Mouse (Mus musculus) MEL (cell line): ENCODE measurements around the gene Plxnd1. TPM values are rescaled to one million over a fixed set of nuclear protein-coding genes. Genes with fewer than 3 reads are reported as not detected.
A peak's percentile ranks its signal among the peaks of the same experiment; 100 is the strongest.

Experiments
- DNase-seq: peaks from one replicate; pipeline ENCODE4 v3.0.0; 2011; ENCODE audit warnings: low read depth, low spot score
- H3K27ac ChIP-seq: 2 replicates; pipeline ENCODE4 v1.5.1; 2012; ENCODE audit warnings: low read depth, mild to moderate bottlenecking, control low read depth, low read length, moderate library complexity; ENCODE audit not compliant: control insufficient read depth
- H3K27me3 ChIP-seq, 2 experiments: fragments of 150-350 bp in 1 of 2; sonication (generic) in 1 of 2; 2 replicates each; pipeline ENCODE4 v1.6.1; 2012; ENCODE audit warnings: low read length in 2 of 2, mild to moderate bottlenecking in 2 of 2, improper control_type of control experiment in 1 of 2, moderate library complexity in 1 of 2; ENCODE audit not compliant: insufficient read depth in 2 of 2, control insufficient read depth in 1 of 2
- H3K36me3 ChIP-seq, 2 experiments: 2 replicates each; pipeline ENCODE4 v1.6.1; 2012 to 2014; ENCODE audit warnings: low read length in 2 of 2, improper control_type of control experiment in 1 of 2, inconsistent platforms in 1 of 2, mild to moderate bottlenecking in 1 of 2; ENCODE audit not compliant: insufficient read depth in 2 of 2, control insufficient read depth in 1 of 2
- H3K4me1 ChIP-seq, 2 experiments: fragments of 150-350 bp in 1 of 2; sonication (generic) in 1 of 2; 2 replicates each; pipeline ENCODE4 v1.6.1; 2012; ENCODE audit warnings: low read length in 2 of 2, improper control_type of control experiment in 1 of 2, mild to moderate bottlenecking in 1 of 2; ENCODE audit not compliant: insufficient read depth in 2 of 2, control insufficient read depth in 1 of 2
- H3K4me3 ChIP-seq, 2 experiments: fragments of 150-350 bp in 1 of 2; sonication (generic) in 1 of 2; 2 replicates each; pipeline ENCODE4 v1.5.1; 2012; ENCODE audit warnings: low read depth in 2 of 2, low read length in 2 of 2, mild to moderate bottlenecking in 2 of 2, moderate library complexity in 2 of 2, control low read depth in 1 of 2, improper control_type of control experiment in 1 of 2; ENCODE audit not compliant: control insufficient read depth in 1 of 2, insufficient read depth in 1 of 2
- H3K79me2 ChIP-seq: 2 replicates; pipeline ENCODE4 v1.6.1; 2012; ENCODE audit warnings: mild to moderate bottlenecking, low read length, moderate library complexity; ENCODE audit not compliant: control insufficient read depth, poor library complexity, insufficient read depth
- H3K9ac ChIP-seq: 2 replicates; pipeline ENCODE4 v1.6.1; 2012; ENCODE audit warnings: low read depth, mild to moderate bottlenecking, control low read depth, low read length, moderate library complexity; ENCODE audit not compliant: control insufficient read depth, poor library complexity, severe bottlenecking
- H3K9me3 ChIP-seq: fragments of 150-350 bp; sonication (generic); replicated peaks from 2 replicates; pipeline ENCODE4 v1.6.1; 2012; ENCODE audit warnings: mild to moderate bottlenecking, low read length, improper control_type of control experiment, moderate library complexity; ENCODE audit not compliant: insufficient read depth
- CTCF ChIP-seq, 3 experiments: IDR thresholded peaks in 2 of 3; conservative IDR thresholded peaks in 1 of 3; 2 replicates each; pipeline ENCODE4 v1.5.1; 2011 to 2012; ENCODE audit warnings: low read length in 3 of 3, low read depth in 2 of 3, mild to moderate bottlenecking in 2 of 3, improper control_type of control experiment in 1 of 3, inconsistent platforms in 1 of 3, mixed read lengths in 1 of 3, moderate library complexity in 1 of 3; ENCODE audit not compliant: control insufficient read depth in 1 of 3, insufficient read depth in 1 of 3, poor library complexity in 1 of 3, severe bottlenecking in 1 of 3
- E2F4 ChIP-seq: IDR thresholded peaks from 2 replicates; pipeline ENCODE4 v1.6.1; 2011; ENCODE audit warnings: low read depth, low read length, improper control_type of control experiment, borderline replicate concordance
- EP300 ChIP-seq, 2 experiments: IDR thresholded peaks; 2 replicates each; pipeline ENCODE4 v1.6.1; 2011; ENCODE audit warnings: improper control_type of control experiment in 2 of 2, low read length in 2 of 2, low read depth in 1 of 2, mild to moderate bottlenecking in 1 of 2
- ETS1 ChIP-seq: IDR thresholded peaks from 2 replicates; pipeline ENCODE4 v1.6.1; 2012; ENCODE audit warnings: low read depth, mild to moderate bottlenecking, inconsistent platforms, low read length, improper control_type of control experiment, moderate library complexity
- GABPA ChIP-seq: IDR thresholded peaks from 2 replicates; pipeline ENCODE4 v1.6.1; 2012; ENCODE audit warnings: low read depth, mild to moderate bottlenecking, inconsistent platforms, low read length, improper control_type of control experiment, moderate library complexity
- JUND ChIP-seq: IDR thresholded peaks from 2 replicates; pipeline ENCODE4 v1.6.1; 2011; ENCODE audit warnings: low read depth, mild to moderate bottlenecking, improper control_type of control experiment, low read length
- MAX ChIP-seq: IDR thresholded peaks from 2 replicates; pipeline ENCODE4 v1.6.1; 2011; ENCODE audit warnings: low read length, improper control_type of control experiment
- MAZ ChIP-seq: IDR thresholded peaks from 2 replicates; pipeline ENCODE4 v1.6.1; 2012; ENCODE audit warnings: low read depth, mild to moderate bottlenecking, inconsistent platforms, low read length, improper control_type of control experiment
- MXI1 ChIP-seq: IDR thresholded peaks from 2 replicates; pipeline ENCODE4 v1.6.1; 2011; ENCODE audit warnings: mild to moderate bottlenecking, low read depth, low read length, improper control_type of control experiment
- MYB ChIP-seq: IDR thresholded peaks from 2 replicates; pipeline ENCODE4 v1.6.1; 2011; ENCODE audit warnings: mild to moderate bottlenecking, low read depth, low read length, improper control_type of control experiment
- NELFE ChIP-seq: IDR thresholded peaks from 2 replicates; pipeline ENCODE4 v1.6.1; 2011; ENCODE audit warnings: low read depth, low read length, improper control_type of control experiment
- NRF1 ChIP-seq: IDR thresholded peaks from 2 replicates; pipeline ENCODE4 v1.6.1; 2014; ENCODE audit warnings: low read depth, mild to moderate bottlenecking, inconsistent platforms, low read length, improper control_type of control experiment, moderate library complexity; ENCODE audit not compliant: poor library complexity, insufficient read depth, severe bottlenecking
- POLR2A ChIP-seq, 2 experiments: IDR thresholded peaks; 2 replicates each; pipeline ENCODE4 v1.6.1; 2011 to 2012; ENCODE audit warnings: low read length in 2 of 2, mild to moderate bottlenecking in 2 of 2, control low read depth in 1 of 2, improper control_type of control experiment in 1 of 2, low read depth in 1 of 2, moderate library complexity in 1 of 2; ENCODE audit not compliant: control insufficient read depth in 1 of 2, insufficient read depth in 1 of 2, poor library complexity in 1 of 2
- POLR2AphosphoS2 ChIP-seq: IDR thresholded peaks from 2 replicates; pipeline ENCODE4 v1.6.1; 2011; ENCODE audit warnings: low read length, improper control_type of control experiment
- POLR2AphosphoS5 ChIP-seq: IDR thresholded peaks from 2 replicates; pipeline ENCODE4 v1.6.1; 2012; ENCODE audit warnings: low read depth, borderline replicate concordance, mild to moderate bottlenecking, inconsistent platforms, low read length, moderate library complexity, mixed read lengths
- RCOR1 ChIP-seq: IDR thresholded peaks from 2 replicates; pipeline ENCODE4 v1.6.1; 2012; ENCODE audit warnings: low read depth, mild to moderate bottlenecking, inconsistent platforms, low read length, improper control_type of control experiment
- SIN3A ChIP-seq: IDR thresholded peaks from 2 replicates; pipeline ENCODE4 v1.6.1; 2012; ENCODE audit warnings: low read length, improper control_type of control experiment, inconsistent platforms
- TAL1 ChIP-seq: IDR thresholded peaks from 2 replicates; pipeline ENCODE4 v1.6.1; 2012; ENCODE audit warnings: mild to moderate bottlenecking, inconsistent platforms, low read length, moderate library complexity, mixed read lengths
- TBP ChIP-seq: IDR thresholded peaks from 2 replicates; pipeline ENCODE4 v1.8.0; 2011; ENCODE audit warnings: low read depth, low read length, improper control_type of control experiment
- TCF12 ChIP-seq: IDR thresholded peaks from 2 replicates; pipeline ENCODE4 v1.6.1; 2014; ENCODE audit warnings: low read depth, mild to moderate bottlenecking, inconsistent platforms, low read length, improper control_type of control experiment, moderate library complexity
- UBTF ChIP-seq: IDR thresholded peaks from 2 replicates; pipeline ENCODE4 v1.6.1; 2012; ENCODE audit warnings: low read depth, mild to moderate bottlenecking, inconsistent platforms, low read length, improper control_type of control experiment, moderate library complexity, borderline replicate concordance; ENCODE audit not compliant: insufficient read depth
- USF1 ChIP-seq: IDR thresholded peaks from 2 replicates; pipeline ENCODE4 v1.6.1; 2014; ENCODE audit warnings: low read depth, mild to moderate bottlenecking, inconsistent platforms, low read length, improper control_type of control experiment, moderate library complexity
- USF2 ChIP-seq, 2 experiments: IDR thresholded peaks; 2 replicates each; pipeline ENCODE4 v1.6.1; 2011 to 2012; ENCODE audit warnings: improper control_type of control experiment in 2 of 2, low read length in 2 of 2, borderline replicate concordance in 1 of 2, inconsistent platforms in 1 of 2, low read depth in 1 of 2, mild to moderate bottlenecking in 1 of 2; ENCODE audit not compliant: insufficient read depth in 1 of 2
- ZC3H11A ChIP-seq: IDR thresholded peaks from 2 replicates; pipeline ENCODE4 v1.6.1; 2012; ENCODE audit warnings: low read depth, mild to moderate bottlenecking, inconsistent platforms, low read length, improper control_type of control experiment
- ZKSCAN1 ChIP-seq: IDR thresholded peaks from 2 replicates; pipeline ENCODE4 v1.6.1; 2012; ENCODE audit warnings: low read depth, mild to moderate bottlenecking, inconsistent platforms, low read length, improper control_type of control experiment, moderate library complexity
- ZMIZ1 ChIP-seq: IDR thresholded peaks from 2 replicates; pipeline ENCODE4 v1.6.1; 2012; ENCODE audit warnings: low read depth, mild to moderate bottlenecking, inconsistent platforms, low read length, improper control_type of control experiment, moderate library complexity
- polyA plus RNA-seq, 2 experiments: library from polyadenylated mRNA; stranded (reverse) in 1 of 2; unstranded in 1 of 2; fragments of >175 nt in 1 of 2; fragments of >200 nt in 1 of 2; gene quantifications; 2 replicates each; pipeline versions ENCODE4 v1.2.1 to v1.2.4; 2012; ENCODE audit warnings: low replicate concordance in 2 of 2, low read depth in 1 of 2; ENCODE audit not compliant: insufficient read length in 2 of 2, insufficient read depth in 1 of 2, missing spikeins in 1 of 2
- total RNA-seq: library from RNA; depleted of rRNA; stranded (reverse); fragments of 300-350 nt; gene quantifications from 2 replicates; pipeline ENCODE4 v1.2.3, GENCODE M21; 2012

The Plxnd1 gene
- total and polyA plus RNA-seq, 3 experiments, result 4.8 to 19.2 TPM; not detected in 1

DNA sequence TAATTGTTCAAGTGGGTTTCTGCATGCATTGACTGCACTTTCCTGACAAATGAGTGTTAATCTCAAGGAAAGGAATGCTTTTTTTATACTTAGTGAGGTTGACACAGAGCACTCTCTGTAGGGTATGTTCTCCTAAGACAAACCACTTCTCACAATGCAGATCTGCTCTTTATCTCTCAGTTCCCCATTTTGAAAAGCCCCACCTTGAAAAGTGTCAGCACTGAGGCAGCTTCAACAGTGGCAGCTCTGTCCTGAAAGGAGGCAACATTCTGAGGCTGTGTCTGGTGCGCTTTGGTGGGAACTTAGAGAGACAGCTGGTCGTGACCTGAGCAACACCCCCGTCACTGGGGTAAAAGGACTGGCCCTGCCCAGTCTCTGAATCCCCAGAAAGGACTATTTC lies 85.8 kb downstream of the Plxnd1 start (continued):
- TF ChIP-seq E2F4 (no peak), UBTF (no peak), POLR2AphosphoS2 (no peak), ZMIZ1 (no peak), NELFE (0 out of 2 replicates have a peak, but pooled peaks have one; percentile 33), POLR2AphosphoS5 (no peak), USF1 (no peak), POLR2A (IDR thresholded peaks at IDR 0.05; ENCODE audit: control insufficient read depth in 1 of 2, insufficient read depth in 1 of 2, low read depth in 1 of 2, low read length in 2 of 2, poor library complexity in 1 of 2) (no peak; a peak in 1 of 4 replicates), USF2 (IDR thresholded peaks at IDR 0.05; ENCODE audit: borderline replicate concordance in 1 of 2, insufficient read depth in 1 of 2, low read depth in 1 of 2, low read length in 2 of 2) (no peak)

DNA sequence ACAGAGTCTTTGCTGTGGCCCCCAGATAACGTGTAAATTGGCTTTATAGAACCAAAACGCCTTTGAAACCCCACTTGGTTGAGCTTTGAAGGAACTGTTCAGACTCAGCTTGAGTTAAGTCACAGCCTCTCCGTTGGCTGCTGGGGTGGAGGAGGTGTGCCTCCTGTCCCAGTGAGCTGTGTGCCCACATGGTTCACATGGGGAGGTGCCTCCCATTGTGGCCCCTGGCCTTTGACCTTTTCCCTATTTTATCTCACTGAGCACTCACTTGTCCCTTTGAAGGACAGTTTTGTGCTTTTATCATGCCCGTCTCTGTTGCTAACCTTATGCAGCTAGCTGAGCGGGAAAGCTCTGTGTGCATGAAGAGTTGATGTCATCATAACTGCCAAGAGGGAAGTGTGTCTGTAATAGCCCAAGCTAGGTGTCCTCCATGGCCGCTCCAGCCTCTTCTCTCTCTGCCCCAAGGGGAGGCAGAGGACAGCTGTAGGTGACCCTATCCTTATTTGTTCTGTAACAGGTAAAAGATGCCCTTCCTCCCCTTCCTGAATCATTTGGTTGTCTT lies 86.3 kb downstream of the Plxnd1 start:
- Histone ChIP-seq H3K9ac (peak overlapping the region; percentile 43), H3K4me1 (peaks cover 12 to 37% of the 10 kb centered on the region in 2 experiments), H3K4me3 (peak overlapping the region; percentile 11; a peak in 3 of 4 replicates), H3K9me3 (no peaks in the 10 kb centered on the region), H3K79me2 (no peaks in the 10 kb centered on the region), H3K27ac (peak overlapping the region; percentile 89), H3K27me3 (no peaks in the 10 kb centered on the region), H3K36me3 (peaks cover 0 to 19% of the 10 kb centered on the region in 2 experiments; a peak in 2 of 4 replicates)
- peak; percentile 76 for DNase-seq
- no peak for TF ChIP-seq CTCF (IDR thresholded peaks at IDR 0.05 in 2 of 3, conservative IDR thresholded peaks at IDR 0.05 in 1 of 3; ENCODE audit: control insufficient read depth in 1 of 3, insufficient read depth in 1 of 3, low read depth in 2 of 3, low read length in 3 of 3, poor library complexity in 1 of 3, severe bottlenecking in 1 of 3)
- TF ChIP-seq TBP, result no peak
- TF ChIP-seq GABPA, result no peak
- 0 out of 2 replicates have a peak, but pooled peaks have one; percentile 17 for TF ChIP-seq MAZ
- TF ChIP-seq SIN3A, result no peak
- TF ChIP-seq NRF1, result no peak
- TF ChIP-seq POLR2A (IDR thresholded peaks at IDR 0.05; ENCODE audit: control insufficient read depth in 1 of 2, insufficient read depth in 1 of 2, low read depth in 1 of 2, low read length in 2 of 2, poor library complexity in 1 of 2), result no peak
- no peak for TF ChIP-seq EP300 (IDR thresholded peaks at IDR 0.05; ENCODE audit: low read depth in 1 of 2, low read length in 2 of 2)
- TF ChIP-seq ETS1, result peak; percentile 10; the same call in 1 of the 2 replicates
- TF ChIP-seq ZC3H11A, result no peak
- peak; percentile 36 for TF ChIP-seq TAL1
- TF ChIP-seq E2F4, result peak; percentile 65; the same call in 1 of the 2 replicates
- TF ChIP-seq MXI1, result peak; percentile 33
- 0 out of 2 replicates have a peak, but pooled peaks have one; percentile 21 for TF ChIP-seq RCOR1
- no peak for TF ChIP-seq NELFE
- no peak for TF ChIP-seq JUND
- TF ChIP-seq TCF12, result no peak
- TF ChIP-seq POLR2AphosphoS2, result no peak
- no peak for TF ChIP-seq ZKSCAN1
- TF ChIP-seq MAX, result peak; percentile 36
- TF ChIP-seq MYB, result no peak
